Mouse (Mus musculus) WW6 (cell line): ENCODE results near the gene Fxyd2.

Source experiments
- DNase-seq: peaks from one replicate; pipeline ENCODE4 v3.0.0-alpha.2; 2013; ENCODE audit warnings: low read depth, low spot score

The Fxyd2 gene

GRCm38 (mm10) chr9:45429392-45429791, 29.9 kb downstream of the Fxyd2 start:
- DNase-seq: no peak

- no peak for DNase-seq
These were observed 30.7 kb downstream of the Fxyd2 start for GRCm38 (mm10) chr9:45429951-45430697.

GRCm38 (mm10) chr9:45430698-45430959, 31.2 kb downstream of the Fxyd2 start:
- no peak for DNase-seq

- no peak for DNase-seq
These were observed 31.7 kb downstream of the Fxyd2 start for GRCm38 (mm10) chr9:45431150-45431549.

- DNase-seq: no peak
These were observed 33.2 kb downstream of the Fxyd2 start for GRCm38 (mm10) chr9:45432639-45433038.

- no peak for DNase-seq
These were observed 33.6 kb downstream of the Fxyd2 start for GRCm38 (mm10) chr9:45433119-45433518.

GRCm38 (mm10) chr9:45434171-45434570, 34.7 kb downstream of the Fxyd2 start:
- DNase-seq: no peak

- no peak for DNase-seq
These were observed 39.6 kb downstream of the Fxyd2 start for GRCm38 (mm10) chr9:45439025-45439424.

GRCm38 (mm10) chr9:45440083-45440784, 40.8 kb downstream of the Fxyd2 start:
- no peak for DNase-seq

GRCm38 (mm10) chr9:45444251-45444798, 44.9 kb downstream of the Fxyd2 start:
- no peak for DNase-seq

GRCm38 (mm10) chr9:45449658-45450057, 50.2 kb downstream of the Fxyd2 start:
- no peak for DNase-seq

- DNase-seq: no peak
These were observed 51.9 kb downstream of the Fxyd2 start for GRCm38 (mm10) chr9:45451346-45451745.

- DNase-seq: no peak
These were observed 54.6 kb downstream of the Fxyd2 start for GRCm38 (mm10) chr9:45454032-45454431.

GRCm38 (mm10) chr9:45454889-45455610, 55.6 kb downstream of the Fxyd2 start:
- no peak for DNase-seq

GRCm38 (mm10) chr9:45457200-45457599, 57.7 kb downstream of the Fxyd2 start:
- DNase-seq: no peak

GRCm38 (mm10) chr9:45458363-45458762, 58.9 kb downstream of the Fxyd2 start:
- no peak for DNase-seq
